Mouse (Mus musculus) CH12F3 (cell line): ENCODE data around the gene Cib4.

Source experiments
- in situ Hi-C: fragments of 300-500 bp; cut with MboI; formaldehyde crosslinking; loops from 2 replicates; pipeline ENCODE4 v1.14.3; 2020; ENCODE audit warnings: low sequenced_read_pairs

Gene Cib4

DNA sequence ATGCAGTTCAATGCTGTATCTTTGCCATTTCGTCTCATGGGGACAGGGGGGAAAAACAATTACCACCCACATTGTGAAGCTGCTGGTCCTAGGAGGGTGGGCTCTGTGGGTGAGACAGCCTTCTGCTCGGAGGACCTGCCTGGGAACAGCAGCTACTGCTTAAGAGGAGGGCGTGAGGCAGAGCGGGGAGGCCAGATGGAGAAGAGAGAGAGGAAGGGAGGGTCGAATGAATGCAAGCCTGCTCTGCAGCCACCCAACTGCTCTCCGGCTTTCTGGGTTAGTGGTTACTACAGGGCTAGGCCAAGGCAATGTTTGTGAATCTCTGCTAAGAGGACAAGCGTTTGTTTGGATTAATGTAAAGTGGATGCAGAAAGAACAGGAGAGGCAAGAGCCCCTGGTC lies 26.1 kb downstream of the Cib4 start:
- in situ Hi-C loops: loop anchor here (5.0 kb wide), 1 partner anchor 118 kb away; no protein-coding TSS in a partner anchor

DNA sequence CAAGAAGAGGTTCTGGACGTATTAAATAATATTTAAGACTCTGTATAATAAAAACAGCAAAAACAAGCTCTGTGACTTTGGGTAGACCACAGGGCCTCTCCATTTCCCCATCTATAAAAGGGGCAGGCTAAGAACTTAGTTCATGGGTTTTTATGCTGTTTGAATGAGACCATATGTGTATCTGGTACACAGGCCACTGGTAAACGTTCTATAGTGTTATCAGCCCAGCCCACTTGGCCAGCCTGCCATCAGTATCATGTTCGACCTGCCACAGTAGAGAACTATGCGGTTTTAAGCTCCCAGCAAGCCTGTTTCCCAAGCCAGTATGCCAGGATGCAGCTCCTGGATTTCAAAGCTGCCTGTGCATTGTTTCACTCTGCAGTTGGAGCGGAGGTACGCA lies 27.1 kb downstream of the Cib4 start:
- in situ Hi-C loops: loop anchor here (5.0 kb wide), 1 partner anchor 119 kb away; no protein-coding TSS in a partner anchor

DNA sequence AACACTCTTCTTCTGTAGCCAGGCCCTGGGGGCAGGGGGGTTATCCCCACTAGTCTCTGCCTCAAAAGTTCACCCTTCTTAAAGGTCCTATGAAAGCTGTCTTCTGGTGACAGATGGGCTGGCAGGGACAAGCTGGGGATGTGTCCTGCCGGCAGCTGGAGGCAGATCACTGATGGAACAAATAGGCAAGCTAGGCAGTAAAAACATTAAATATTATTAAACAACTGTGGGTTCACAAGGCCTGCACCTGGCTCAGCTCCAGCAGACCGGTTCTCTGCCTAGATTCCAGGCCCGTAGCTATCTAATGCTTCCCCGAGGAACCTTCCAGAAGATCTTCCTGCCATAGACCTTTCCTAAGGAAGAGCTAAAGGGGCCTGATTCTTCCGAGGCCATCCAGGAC lies 27.5 kb downstream of the Cib4 start:
- in situ Hi-C loops: loop anchor here (5.0 kb wide), 1 partner anchor 119 kb away; no protein-coding TSS in a partner anchor

DNA sequence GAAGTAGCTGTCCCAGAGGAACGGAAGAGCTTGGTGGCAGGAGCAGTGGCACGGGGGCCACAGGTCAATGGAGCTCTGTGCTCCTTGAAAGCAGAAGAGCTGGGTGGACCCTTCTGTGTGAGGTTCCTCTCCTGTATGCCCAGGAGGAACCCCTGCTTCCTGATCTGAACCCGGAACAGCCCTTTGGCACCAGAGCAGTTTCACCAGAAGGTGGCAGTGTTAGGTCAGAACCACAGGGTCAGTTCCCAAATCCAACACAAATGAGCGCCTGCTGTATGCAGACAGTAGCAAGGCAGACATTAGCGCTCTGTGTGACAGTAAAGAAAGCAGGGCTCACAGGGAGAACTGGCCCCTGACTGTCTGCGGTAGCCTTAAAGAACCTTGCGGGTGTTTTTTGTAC lies 29.3 kb downstream of the Cib4 start:
- in situ Hi-C loops: loop anchor here (5.0 kb wide), 1 partner anchor 121 kb away; no protein-coding TSS in a partner anchor

DNA sequence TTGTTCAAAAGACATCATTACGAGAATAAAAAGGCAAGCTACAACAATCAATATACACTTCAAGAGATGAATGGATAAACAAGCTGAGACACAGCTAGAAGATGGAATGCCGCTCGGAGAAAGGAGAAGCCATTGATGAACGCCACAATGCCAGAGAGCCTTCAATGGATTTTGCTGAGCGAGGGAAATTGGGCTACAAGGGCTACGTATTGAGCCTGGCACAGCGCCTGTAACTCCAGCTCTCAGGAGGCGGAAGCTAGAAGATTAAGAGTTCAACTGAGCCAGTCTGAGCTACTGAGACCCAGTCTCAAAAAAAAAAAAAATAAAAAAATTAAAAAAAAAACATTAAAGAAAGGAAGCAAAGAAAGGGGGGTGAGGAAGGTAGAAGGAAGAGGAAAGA lies 32.5 kb downstream of the Cib4 start:
- in situ Hi-C loops: no loop called here

DNA sequence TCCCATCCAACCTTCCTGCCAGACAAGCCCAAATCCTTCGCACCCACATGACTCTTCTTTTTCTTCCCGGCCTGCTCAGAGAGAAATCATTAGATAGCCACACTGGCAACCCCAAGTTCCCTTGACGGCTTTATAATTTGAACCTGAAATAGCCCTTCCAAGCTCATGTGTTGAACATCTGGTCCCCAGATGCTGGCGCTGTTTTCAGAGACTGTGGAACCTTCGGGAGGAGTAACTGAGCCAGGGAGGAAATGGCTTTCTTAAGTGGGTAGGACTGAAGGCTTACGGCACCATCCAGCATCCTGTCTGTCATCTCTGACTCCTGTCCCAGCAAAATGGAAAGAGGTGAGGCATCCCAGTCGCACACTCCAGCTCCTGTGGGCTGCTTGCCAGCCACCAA lies 48.3 kb downstream of the Cib4 start:
- in situ Hi-C loops: no loop called here

DNA sequence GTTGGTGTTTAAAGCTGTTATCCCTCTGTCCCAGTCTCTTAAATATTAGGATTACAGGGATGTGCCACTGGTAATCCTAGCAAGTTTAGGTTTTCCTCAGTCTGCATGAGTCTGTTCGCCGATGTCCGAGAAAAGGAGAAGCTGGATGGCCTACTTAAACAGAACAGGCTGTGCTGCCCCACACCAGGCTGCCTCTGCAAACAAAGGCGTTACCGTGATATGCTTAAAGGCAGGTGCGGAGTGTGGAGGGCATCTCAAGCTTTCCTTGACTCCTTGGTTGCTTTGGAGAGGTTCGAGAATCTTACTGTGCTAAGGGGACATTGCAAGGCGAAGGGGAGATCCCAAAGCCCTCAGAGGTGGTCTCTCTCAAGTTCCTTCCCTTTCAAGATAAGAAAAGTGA lies 48.8 kb downstream of the Cib4 start:
- in situ Hi-C loops: no loop called here

DNA sequence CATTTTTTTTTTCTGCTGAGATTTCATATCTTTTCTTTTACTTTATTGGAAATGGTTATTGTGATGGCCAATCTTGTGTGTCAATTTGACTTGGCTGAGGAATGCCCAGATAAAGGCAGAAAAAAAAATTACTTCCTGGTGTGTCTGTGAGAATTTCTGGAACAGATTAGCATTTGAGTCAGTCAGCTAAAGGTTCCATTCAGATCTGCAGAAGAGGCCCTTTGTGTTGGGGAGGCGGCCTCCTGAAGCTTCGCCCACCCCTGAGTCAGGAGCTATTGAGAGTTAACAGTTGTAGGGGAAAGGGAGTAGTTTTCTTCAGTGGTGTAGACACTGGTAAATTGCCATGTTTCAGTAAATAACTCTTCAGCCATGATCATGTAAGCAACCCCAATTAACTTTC lies 50.3 kb downstream of the Cib4 start:
- in situ Hi-C loops: no loop called here

DNA sequence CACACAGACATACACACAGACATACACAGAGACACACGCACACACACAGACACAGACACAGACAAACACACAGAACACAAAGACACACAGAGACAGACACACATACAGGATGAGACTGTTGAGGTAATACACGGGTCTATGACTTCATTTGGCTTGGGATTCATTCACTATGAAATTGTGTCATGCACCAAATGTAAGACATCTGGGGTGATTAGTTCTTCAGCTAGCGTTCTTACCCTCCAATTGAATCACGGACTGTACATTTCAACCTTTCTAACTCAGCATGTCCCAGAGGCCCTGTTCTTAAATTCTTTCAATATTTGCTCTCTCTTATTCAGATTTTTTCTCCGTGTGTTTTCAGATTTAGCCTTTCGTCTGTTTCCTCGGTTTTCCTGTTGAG lies 51.0 kb downstream of the Cib4 start:
- in situ Hi-C loops: no loop called here

DNA sequence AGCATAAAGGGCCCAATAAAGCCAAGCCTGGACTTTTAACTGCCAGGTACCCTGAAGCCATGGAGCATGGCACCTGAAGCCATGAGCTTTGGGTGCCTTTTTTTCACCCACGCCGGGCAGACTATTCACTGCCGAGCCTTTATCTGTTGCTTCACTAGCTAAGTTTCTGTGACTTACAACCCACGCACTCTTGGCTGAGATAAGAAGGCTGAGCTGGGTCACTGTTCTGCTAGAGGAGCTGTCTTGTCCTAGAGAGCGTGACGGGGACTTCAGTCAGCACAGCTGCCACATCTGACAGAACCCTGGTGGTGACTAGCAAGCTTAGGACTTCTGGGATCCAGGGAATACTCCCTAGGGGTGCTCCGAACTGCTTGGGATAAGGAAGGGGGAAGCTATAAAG lies 51.9 kb downstream of the Cib4 start:
- in situ Hi-C loops: no loop called here

DNA sequence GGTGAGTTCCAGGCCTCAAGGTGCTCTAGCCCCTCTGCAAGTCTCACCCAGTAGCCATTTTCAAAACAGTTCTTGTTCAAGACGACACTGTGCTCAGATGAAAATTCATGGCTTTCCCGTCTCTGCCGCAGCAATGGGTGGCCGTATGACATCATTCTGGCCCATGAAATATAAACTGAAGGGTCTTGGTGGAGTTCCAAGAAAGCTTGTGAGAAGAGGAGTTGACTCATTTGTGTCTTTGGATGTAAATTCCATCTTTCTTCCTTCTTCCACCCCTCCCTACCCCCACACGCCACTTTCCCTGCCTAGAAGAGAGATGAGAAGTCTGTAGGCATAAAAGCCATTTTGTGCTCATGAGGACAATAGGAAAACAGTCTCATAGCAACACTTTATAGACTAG lies 54.8 kb downstream of the Cib4 start:
- in situ Hi-C loops: no loop called here

DNA sequence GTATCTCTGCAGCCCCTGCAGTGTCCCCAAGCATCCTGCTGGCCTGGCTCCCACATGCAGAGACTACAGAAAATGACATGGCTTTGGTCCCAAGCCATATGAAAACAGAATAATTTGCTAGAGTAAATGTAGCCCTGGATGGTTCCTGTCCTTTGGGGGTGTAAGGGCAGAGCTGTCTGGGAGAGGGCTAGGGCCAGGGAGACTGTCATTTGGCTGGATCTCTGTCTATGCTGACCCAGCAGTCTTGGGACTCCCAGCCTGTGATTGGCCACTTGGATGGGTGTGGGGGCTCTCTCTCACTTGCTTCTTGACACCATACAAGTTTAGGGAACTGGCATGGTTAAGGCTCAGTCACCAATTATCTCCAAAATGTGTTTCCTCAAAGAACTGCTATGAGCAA lies 55.4 kb downstream of the Cib4 start:
- in situ Hi-C loops: no loop called here

DNA sequence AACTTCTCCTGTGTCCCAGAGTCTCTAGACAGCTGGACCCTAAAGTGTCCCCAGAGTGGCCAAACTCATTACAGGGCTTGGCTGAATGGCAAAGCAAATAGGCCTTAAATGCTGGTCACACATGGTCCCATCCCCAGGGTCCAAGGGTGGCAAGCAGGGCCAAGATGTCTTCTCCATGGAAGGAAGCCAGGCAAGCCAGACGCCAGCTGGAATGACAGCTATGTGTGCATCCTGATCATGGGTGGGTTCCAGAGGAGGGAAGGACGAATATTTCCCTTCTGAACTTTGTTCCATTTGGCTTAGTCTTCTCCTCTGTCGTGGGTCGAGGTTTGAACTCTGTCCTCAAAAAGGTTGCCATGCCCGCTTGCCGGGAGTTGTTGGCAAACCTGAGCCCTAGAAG lies 60.5 kb downstream of the Cib4 start:
- in situ Hi-C loops: no loop called here

DNA sequence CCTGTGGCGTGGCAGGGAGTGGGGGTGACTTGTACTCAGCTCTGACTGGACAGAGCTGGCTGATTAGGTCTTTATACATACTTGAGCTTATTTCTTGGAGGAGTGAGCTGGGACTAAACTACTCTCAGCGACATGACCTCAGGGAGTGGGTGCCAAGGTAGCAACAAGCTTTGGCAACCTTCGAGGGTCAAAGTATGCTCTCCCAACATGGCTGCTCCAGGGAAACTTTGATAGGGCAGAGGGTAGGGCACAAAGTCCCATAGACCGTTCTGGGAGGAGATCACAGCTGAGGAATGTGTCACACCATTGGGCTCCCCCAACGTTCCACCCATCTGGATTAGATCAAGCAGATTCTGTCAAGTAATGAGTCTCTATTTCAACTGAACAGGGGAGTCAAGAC lies 61.0 kb downstream of the Cib4 start:
- in situ Hi-C loops: no loop called here

DNA sequence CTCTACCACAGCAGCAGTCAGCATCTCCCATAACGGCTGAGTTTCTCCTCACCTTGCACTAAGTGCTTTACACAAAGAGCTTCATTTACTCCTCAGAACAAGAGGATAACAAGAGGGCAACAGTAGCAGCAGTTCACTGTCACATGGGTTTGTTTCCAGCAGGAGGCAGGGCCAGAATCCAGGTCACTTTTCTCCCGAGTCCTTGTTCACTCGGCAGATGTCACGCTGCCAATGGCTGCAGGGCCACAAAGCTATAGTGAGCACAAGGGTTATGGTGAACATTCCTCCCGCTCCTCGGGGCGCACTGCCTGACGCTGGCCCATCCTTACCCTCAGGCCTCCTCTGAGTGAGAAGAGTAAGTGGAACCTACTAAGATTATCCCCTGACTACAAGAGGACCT lies 62.1 kb downstream of the Cib4 start:
- in situ Hi-C loops: no loop called here

DNA sequence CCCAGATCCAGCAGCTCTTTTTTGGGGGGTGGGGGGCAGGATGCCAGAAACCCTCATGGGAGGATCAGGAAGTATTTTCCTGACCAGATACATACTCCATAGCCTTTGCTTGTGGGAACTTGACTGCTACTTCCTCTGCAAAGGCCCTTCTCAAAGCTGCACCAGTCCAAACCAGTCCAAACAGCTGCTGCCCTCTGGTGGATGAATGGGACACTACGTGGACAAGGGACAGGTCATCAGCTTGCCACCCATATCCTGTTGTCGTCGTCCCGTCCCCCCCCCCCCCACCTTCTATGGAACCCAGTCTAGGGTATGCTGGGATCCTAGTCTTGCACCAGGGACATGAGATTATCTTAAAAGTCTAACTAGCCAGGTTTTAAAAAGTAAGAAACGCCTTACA lies 63.3 kb downstream of the Cib4 start:
- in situ Hi-C loops: no loop called here

DNA sequence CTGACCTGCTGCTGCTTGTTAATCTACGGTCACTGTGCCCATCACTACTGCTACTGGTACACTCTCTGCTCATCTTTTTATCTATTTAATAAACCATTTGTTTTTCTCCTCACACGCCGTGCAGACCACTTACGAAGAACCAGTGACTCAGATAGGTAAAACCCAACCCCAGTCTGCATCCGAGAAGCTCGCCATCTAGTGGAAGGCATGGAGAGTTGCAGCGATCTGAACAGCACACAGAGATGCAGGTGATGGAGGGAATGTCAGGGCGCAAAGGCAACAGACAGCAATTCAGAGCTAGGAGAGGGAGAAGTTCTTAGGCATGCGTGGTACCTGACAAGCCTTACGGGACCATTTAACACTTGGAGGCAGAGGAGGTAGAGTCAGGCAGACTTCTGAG lies 69.1 kb downstream of the Cib4 start:
- in situ Hi-C loops: no loop called here

DNA sequence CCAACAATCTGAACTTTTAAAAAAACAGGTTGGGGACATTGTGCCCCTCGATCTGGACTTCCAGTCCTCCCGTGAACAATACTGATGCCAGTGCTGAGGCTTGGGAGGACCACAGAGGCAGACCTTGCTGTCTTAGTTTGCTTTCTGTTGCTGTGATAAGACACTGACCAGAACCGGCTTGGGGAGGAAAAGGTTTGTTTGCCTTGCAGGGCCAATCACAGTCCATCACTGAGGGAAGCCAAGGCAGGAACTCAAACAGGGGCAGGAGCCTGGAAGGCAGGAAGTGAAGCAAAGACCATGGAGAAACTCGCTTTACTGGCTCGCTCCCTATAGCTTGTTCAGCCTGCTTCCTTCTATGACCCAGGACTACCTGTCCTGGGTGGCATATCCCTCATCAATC lies 73.5 kb downstream of the Cib4 start:
- in situ Hi-C loops: no loop called here

DNA sequence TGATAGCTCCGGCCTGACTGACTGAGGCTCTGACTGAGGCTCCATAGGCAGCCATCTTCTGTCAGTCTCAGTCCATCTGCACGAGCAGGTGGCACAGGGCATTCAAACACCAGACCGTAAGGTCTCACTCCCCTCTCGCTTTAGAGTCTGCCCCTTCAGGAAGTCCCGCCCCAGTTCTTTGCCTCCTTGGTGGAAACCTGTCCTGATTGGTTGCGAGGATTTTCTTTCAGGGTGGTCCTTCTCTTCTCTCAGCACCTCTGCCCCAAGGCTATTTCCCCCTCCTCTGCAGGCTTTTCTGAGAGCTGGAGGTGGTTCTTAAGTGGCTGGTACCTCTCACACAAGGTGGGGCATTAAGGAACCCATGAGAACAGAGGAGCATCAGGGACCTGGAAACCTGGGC lies 75.2 kb downstream of the Cib4 start:
- in situ Hi-C loops: no loop called here

DNA sequence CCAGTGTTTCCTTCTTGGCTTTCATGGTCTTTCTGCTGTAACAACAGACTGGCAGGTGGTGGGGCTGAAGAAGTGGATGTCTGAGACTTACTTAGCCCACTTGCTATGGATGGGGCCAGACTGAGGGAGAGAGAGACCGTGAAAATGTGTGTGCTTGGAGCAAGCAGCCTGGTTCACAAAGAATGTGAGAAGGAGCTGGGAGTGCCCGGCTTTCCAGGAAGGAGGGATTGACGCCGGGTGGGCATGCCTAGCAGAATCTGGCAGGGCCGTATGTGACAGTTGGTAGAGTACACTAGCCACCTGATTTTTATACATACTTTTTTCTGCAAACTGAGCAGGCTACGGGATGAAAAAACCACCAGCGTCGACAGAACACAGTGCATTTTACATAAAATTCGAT lies 79.3 kb downstream of the Cib4 start:
- in situ Hi-C loops: no loop called here

DNA sequence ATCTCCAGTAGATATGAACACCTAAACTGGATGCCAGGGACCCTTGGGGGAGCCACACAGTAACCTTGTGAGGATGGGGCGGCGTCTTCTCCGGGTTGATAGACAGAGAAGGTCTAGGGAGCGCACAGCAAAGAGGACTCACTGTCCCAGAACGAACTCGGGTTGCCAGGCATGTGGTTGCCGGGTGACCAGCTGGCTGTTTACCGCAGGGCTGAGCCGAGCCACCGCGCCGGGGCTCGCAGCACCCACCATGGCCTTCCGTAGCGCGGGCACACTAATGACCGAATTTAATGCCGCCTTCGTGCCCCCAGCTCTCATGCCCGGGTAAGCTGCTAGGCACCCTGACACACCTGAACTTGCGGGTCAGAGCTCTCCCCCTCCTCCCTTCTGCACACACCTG lies 79.8 kb downstream of the Cib4 start, which contains the start of gene 1700001C02Rik:
1700001C02Rik (plus strand) TSS at position 187 of the 400 bp plus-strand sequence.
- in situ Hi-C loops: no loop called here

DNA sequence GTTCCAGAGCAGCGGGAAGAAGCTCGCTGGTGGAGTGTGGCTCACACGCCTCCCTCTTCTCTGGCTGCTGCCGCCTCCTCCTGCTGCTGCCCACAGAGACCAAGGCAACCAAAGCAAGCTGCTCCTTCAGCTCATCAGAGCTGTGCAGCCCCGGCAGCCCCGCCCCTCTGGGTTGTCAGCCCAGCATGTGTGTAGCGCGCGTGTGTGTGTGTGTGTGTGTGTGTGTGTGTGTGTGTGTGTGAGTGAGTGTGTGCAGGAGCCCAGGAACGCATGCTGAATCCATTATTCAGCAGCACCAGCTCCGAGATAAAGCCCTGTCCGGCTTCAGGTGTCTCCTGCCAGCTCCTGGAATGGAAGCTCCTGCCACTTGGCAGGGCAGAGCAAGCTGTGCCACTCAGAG lies 83.8 kb downstream of the Cib4 start, which contains the start of gene Otof:
Otof (minus strand) TSS at position 112 of the 400 bp plus-strand sequence.
- in situ Hi-C loops: no loop called here

DNA sequence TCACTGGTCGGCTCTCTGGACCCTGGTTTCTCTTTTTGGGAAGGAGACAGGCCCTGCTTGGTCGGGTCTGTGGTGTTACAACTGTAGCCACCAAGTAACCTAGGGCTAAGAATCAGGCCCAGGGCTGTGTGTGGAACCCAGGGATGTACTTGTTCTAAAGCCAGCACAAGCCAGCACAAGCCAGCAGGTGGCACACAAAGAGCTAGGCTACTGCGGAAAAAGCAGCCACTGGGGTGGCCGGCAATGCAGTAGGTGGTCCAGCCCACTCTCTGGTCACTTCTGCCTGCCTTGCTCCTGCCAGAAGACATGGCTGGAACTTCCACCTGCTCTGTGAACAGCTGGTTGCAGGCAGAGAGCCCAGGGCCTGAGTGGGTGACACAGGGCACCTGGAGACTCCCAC lies 85.5 kb downstream of the Cib4 start:
- in situ Hi-C loops: no loop called here

DNA sequence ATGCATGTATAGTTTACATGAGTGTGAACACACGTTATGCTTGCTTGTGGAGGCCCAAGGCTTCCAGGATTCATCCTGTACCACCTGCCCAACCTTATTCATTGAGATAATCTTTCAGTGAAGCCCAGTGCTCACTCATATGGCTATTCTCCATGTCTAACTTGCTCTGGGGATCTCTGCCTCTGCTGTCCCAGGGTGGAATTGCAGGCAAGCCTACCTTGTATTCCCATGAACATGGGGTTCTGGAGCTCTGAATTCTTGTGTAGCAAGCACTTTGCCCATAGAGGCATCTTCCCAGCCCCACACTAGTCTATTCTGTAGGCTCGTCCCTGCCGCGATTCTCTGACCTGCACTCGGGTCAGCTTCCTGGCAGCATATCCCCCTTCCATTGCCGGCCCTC lies 89.6 kb downstream of the Cib4 start:
- in situ Hi-C loops: no loop called here
